Mouse (Mus musculus) layer of hippocampus, postnatal 14 days (tissue): ENCODE measurements around the gene Ctu2. TPM values are rescaled to one million over a fixed set of nuclear protein-coding genes. Genes with fewer than 3 reads are reported as not detected.

Experiments used
- DNase-seq, 2 experiments: peaks; one replicate each; pipeline ENCODE4 v3.0.0; 2021 to 2022; ENCODE audit warnings: low spot score in 2 of 2, mixed read lengths in 1 of 2
- long read RNA-seq, 2 experiments: library from polyadenylated mRNA; stranded (forward); transcript quantifications; one replicate each; pipeline ENCODE4 v2.0.0; 2021
- total RNA-seq, 2 experiments: library from RNA; stranded (reverse); gene quantifications; 2 replicates each; pipeline ENCODE4 v1.2.3; 2021

Ctu2 gene
- 10 to 100 TPM; 27.6 to 28.9 TPM for total RNA-seq
- long read RNA-seq, experiment 1, transcript Ctu2-201 (15 exons, 3,066 nt), result major isoform, 14 of 37 reads
- long read RNA-seq, experiment 1, partial matches to known transcripts, result 10 of 37 reads
- long read RNA-seq, experiment 1, other reads (novel, unspliced or antisense), result 9 of 37 reads
- long read RNA-seq, experiment 2, transcript Ctu2-208 (15 exons, 3,999 nt), result minor isoform, 7 of 28 reads
- long read RNA-seq, experiment 2, transcript Ctu2-201 (15 exons, 3,066 nt), result major isoform, 11 of 28 reads
- long read RNA-seq, experiment 2, partial matches to known transcripts, result 5 of 28 reads
- long read RNA-seq, experiment 2, other reads (novel, unspliced or antisense), result 5 of 28 reads

- DNase-seq, result peak; percentile 92 to 95
Observed at GRCm38 (mm10) chr8:122475580-122476320, at the start of gene Ctu2, which contains the start of gene Rnf166. Ctu2 (plus strand) TSS chr8:122476143. Rnf166 (minus strand) TSS chr8:122476064.

- DNase-seq, result no peak
Observed at GRCm38 (mm10) chr8:122426145-122426544, 49.8 kb upstream of the Ctu2 start.

GRCm38 (mm10) chr8:122427607-122428006 is 48.3 kb upstream of the Ctu2 start:
- no peak for DNase-seq

- DNase-seq, result no peak
Observed at GRCm38 (mm10) chr8:122428163-122428562, 47.8 kb upstream of the Ctu2 start.

GRCm38 (mm10) chr8:122430058-122430636 is 45.8 kb upstream of the Ctu2 start:
- no peak for DNase-seq

GRCm38 (mm10) chr8:122430646-122431045 is 45.3 kb upstream of the Ctu2 start:
- DNase-seq, result no peak

- DNase-seq, result no peak
Observed at GRCm38 (mm10) chr8:122431694-122432442, 44.1 kb upstream of the Ctu2 start.

- DNase-seq, result no peak
Observed at GRCm38 (mm10) chr8:122432443-122433268, 43.3 kb upstream of the Ctu2 start, which contains the start of gene Cyba. Cyba (minus strand) TSS chr8:122432930.

- DNase-seq, result no peak
Observed at GRCm38 (mm10) chr8:122433269-122433905, 42.6 kb upstream of the Ctu2 start.

GRCm38 (mm10) chr8:122435375-122435774 is 40.6 kb upstream of the Ctu2 start:
- DNase-seq, result no peak

- DNase-seq, result no peak
Observed at GRCm38 (mm10) chr8:122436146-122436545, 39.8 kb upstream of the Ctu2 start.

- no peak for DNase-seq
Observed at GRCm38 (mm10) chr8:122436586-122437125, 39.3 kb upstream of the Ctu2 start.

GRCm38 (mm10) chr8:122437708-122438331 is 38.1 kb upstream of the Ctu2 start:
- DNase-seq, result no peak

GRCm38 (mm10) chr8:122439336-122439735 is 36.6 kb upstream of the Ctu2 start:
- no peak for DNase-seq

- DNase-seq, result no peak
Observed at GRCm38 (mm10) chr8:122441326-122441725, 34.6 kb upstream of the Ctu2 start.

GRCm38 (mm10) chr8:122442356-122442755 is 33.6 kb upstream of the Ctu2 start:
- no peak for DNase-seq

GRCm38 (mm10) chr8:122442781-122443180 is 33.2 kb upstream of the Ctu2 start:
- no peak for DNase-seq

- DNase-seq, result peak; percentile 98 to 100
Observed at GRCm38 (mm10) chr8:122443262-122444006, 32.5 kb upstream of the Ctu2 start, which contains the start of gene Mvd. Mvd (minus strand) TSS chr8:122443422.
